Mouse (Mus musculus) left cerebral cortex, postnatal 25 days (tissue): ENCODE measurements around the gene Igsf8. TPM values are rescaled to one million over a fixed set of nuclear protein-coding genes. Genes with fewer than 3 reads are reported as not detected.
A peak's percentile ranks its signal among the peaks of the same experiment; 100 is the strongest.

Experiments
- DNase-seq, 2 experiments: peaks; one replicate each; pipeline ENCODE4 v3.0.0; 2022; ENCODE audit warnings: low spot score in 2 of 2, mixed read lengths in 1 of 2
- intact Hi-C: fragments of 180-260 bp; cut with DNase I; formaldehyde crosslinking; loops from one replicate; pipeline ENCODE4 v1.15.1; 2025
- total RNA-seq, 2 experiments: library from RNA; stranded (reverse); gene quantifications; 2 replicates each; pipeline ENCODE4 v1.2.3; 2021

Igsf8 gene
- total RNA-seq, 2 experiments from 2014 or later, result 232 to 242 TPM

- intact Hi-C loops, result no loop called here
- peak in 1 of 2 experiments; percentile 6 for DNase-seq
Measured at GRCm38 (mm10) chr1:172317431-172317830, 56.0 kb downstream of the Igsf8 start.

GRCm38 (mm10) chr1:172317946-172318345 is 56.5 kb downstream of the Igsf8 start:
- DNase-seq, result peak in 1 of 2 experiments; percentile 26
- intact Hi-C loops, result no loop called here

GRCm38 (mm10) chr1:172318424-172319035 is 57.1 kb downstream of the Igsf8 start:
- intact Hi-C loops, result no loop called here
- DNase-seq, result peak; percentile 42 to 63

GRCm38 (mm10) chr1:172319346-172319745 is 57.9 kb downstream of the Igsf8 start:
- peak; percentile 49 to 76 for DNase-seq

GRCm38 (mm10) chr1:172319921-172320411 is 58.5 kb downstream of the Igsf8 start:
- DNase-seq, result peak; percentile 58 to 84
- intact Hi-C loops, result no loop called here

More at GRCm38 (mm10) chr1:172319346-172319745, 57.9 kb downstream of the Igsf8 start:
- intact Hi-C loops, result no loop called here

GRCm38 (mm10) chr1:172322725-172323124 is 61.3 kb downstream of the Igsf8 start:
- intact Hi-C loops, result no loop called here
- DNase-seq, result peak in 1 of 2 experiments; percentile 60

GRCm38 (mm10) chr1:172323298-172323697 is 61.9 kb downstream of the Igsf8 start:
- intact Hi-C loops, result no loop called here
- DNase-seq, result peak in 1 of 2 experiments; percentile 8

- intact Hi-C loops, result no loop called here
- DNase-seq, result peak; percentile 79 to 97
Measured at GRCm38 (mm10) chr1:172323801-172324359, 62.4 kb downstream of the Igsf8 start.

GRCm38 (mm10) chr1:172324725-172325124 is 63.3 kb downstream of the Igsf8 start:
- intact Hi-C loops, result loop anchor here (5.0 kb wide), 1 partner anchor 38 kb away; no protein-coding TSS in a partner anchor

GRCm38 (mm10) chr1:172325680-172326535 is 64.5 kb downstream of the Igsf8 start:
- intact Hi-C loops, result loop anchor here (5.0 kb wide), 1 partner anchor 36 kb away; no protein-coding TSS in a partner anchor

More at GRCm38 (mm10) chr1:172324725-172325124, 63.3 kb downstream of the Igsf8 start:
- peak; percentile 83 to 91 for DNase-seq

GRCm38 (mm10) chr1:172326684-172327083 is 65.2 kb downstream of the Igsf8 start:
- DNase-seq, result no peak
- intact Hi-C loops, result loop anchor here (5.0 kb wide), 1 partner anchor 36 kb away; no protein-coding TSS in a partner anchor

More at GRCm38 (mm10) chr1:172325680-172326535, 64.5 kb downstream of the Igsf8 start:
- DNase-seq, result peak; percentile 60 to 73

GRCm38 (mm10) chr1:172327206-172328001 is 66.0 kb downstream of the Igsf8 start:
- intact Hi-C loops, result loop anchor here (5.0 kb wide), 1 partner anchor 35 kb away; no protein-coding TSS in a partner anchor
- peak; percentile 53 to 91 for DNase-seq

GRCm38 (mm10) chr1:172328041-172328440 is 66.6 kb downstream of the Igsf8 start:
- intact Hi-C loops, result loop anchor here (5.0 kb wide), 1 partner anchor 34 kb away; no protein-coding TSS in a partner anchor
- no peak for DNase-seq

GRCm38 (mm10) chr1:172328461-172328860 is 67.0 kb downstream of the Igsf8 start:
- intact Hi-C loops, result loop anchor here (5.0 kb wide), 1 partner anchor 34 kb away; no protein-coding TSS in a partner anchor

GRCm38 (mm10) chr1:172329131-172329530 is 67.7 kb downstream of the Igsf8 start, which contains the start of gene Kcnj9:
Gene Kcnj9, minus strand, starts transcription at chr1:172329318.
- DNase-seq, result peak; percentile 84 to 97
- intact Hi-C loops, result loop anchor here (5.0 kb wide), 1 partner anchor 33 kb away; no protein-coding TSS in a partner anchor

More at GRCm38 (mm10) chr1:172328461-172328860, 67.0 kb downstream of the Igsf8 start:
- peak in 1 of 2 experiments; percentile 50 for DNase-seq

GRCm38 (mm10) chr1:172329616-172330015 is 68.2 kb downstream of the Igsf8 start:
- no peak for DNase-seq
- intact Hi-C loops, result loop anchor here (5.0 kb wide), 1 partner anchor 33 kb away; no protein-coding TSS in a partner anchor

GRCm38 (mm10) chr1:172331422-172331947 is 70.0 kb downstream of the Igsf8 start:
- DNase-seq, result peak; percentile 32 to 71
- intact Hi-C loops, result no loop called here

GRCm38 (mm10) chr1:172332925-172333324 is 71.5 kb downstream of the Igsf8 start:
- intact Hi-C loops, result no loop called here
- DNase-seq, result no peak
